Mouse (Mus musculus) adrenal gland, postnatal 10 days (tissue): ENCODE results near the gene Myo10. TPM values are rescaled to one million over a fixed set of nuclear protein-coding genes. Genes with fewer than 3 reads are reported as not detected.

Source experiments
- DNase-seq: peaks from one replicate; pipeline ENCODE4 v3.0.0; 2021; ENCODE audit warnings: mixed read lengths
- total RNA-seq, 2 experiments: library from RNA; stranded (reverse); gene quantifications; 2 replicates each; pipeline ENCODE4 v1.2.3; 2021

Myo10 gene
- total RNA-seq, 2 experiments from 2014 or later: 80.4 to 82.5 TPM

DNA sequence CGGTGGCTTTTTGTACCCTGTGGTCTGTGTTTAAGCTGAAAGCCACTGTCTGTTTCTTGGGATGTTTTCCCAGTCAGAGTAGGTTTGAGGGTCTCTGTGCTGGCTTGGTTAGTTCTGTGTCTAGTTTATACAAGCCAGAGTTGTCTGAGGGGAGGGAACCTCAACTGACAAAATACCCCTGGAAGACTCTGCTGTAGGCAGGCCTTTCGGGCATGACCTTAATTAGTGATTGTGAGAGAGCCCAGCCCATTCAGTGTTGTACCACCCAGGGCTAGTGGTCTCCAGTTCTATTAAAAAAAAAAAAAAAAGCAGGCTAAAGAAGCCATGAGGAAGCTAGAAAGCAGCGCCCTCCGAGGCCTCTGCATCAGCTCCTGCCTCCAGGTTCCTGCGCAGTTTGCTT lies 30.0 kb downstream of the Myo10 start:
- DNase-seq: no peak

DNA sequence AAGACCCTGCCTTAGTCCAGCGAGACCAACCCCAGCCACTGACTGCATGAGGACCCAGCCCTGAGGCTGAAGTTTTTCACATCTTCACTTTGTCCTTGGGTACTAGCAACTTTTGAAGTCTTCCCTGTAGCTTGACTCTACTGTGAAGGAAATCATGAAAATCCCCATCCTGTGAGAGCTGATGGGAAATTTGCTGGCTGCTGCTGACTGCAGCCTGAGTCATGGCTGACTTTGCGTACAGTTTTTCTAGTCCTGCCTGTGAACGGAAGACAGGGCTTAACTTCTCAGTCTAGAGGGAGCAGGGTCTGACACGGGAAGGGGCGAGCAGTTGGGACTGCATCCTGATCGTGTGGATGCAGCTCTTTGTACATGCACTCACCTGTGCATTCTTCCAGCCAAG lies 30.6 kb downstream of the Myo10 start:
- no peak for DNase-seq

DNA sequence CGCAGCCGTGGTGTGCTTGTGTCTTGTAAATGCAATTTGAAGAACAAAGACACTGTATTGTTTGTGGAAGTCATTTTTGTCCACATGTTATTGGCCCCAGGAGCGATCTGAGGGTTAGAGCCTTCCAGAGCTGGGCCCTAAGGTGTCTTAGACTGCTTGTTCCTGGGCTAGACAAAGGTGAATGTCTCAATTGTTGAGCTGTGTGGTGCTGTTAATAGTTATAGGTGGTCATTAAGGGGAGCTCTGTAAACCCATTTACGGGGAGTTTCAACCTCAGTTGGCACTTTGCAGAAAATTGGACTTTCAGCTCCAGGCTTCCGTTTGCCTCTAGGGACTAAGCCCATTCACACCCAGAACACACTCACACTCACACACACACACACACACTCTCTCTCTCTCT lies 31.4 kb downstream of the Myo10 start:
- no peak for DNase-seq

DNA sequence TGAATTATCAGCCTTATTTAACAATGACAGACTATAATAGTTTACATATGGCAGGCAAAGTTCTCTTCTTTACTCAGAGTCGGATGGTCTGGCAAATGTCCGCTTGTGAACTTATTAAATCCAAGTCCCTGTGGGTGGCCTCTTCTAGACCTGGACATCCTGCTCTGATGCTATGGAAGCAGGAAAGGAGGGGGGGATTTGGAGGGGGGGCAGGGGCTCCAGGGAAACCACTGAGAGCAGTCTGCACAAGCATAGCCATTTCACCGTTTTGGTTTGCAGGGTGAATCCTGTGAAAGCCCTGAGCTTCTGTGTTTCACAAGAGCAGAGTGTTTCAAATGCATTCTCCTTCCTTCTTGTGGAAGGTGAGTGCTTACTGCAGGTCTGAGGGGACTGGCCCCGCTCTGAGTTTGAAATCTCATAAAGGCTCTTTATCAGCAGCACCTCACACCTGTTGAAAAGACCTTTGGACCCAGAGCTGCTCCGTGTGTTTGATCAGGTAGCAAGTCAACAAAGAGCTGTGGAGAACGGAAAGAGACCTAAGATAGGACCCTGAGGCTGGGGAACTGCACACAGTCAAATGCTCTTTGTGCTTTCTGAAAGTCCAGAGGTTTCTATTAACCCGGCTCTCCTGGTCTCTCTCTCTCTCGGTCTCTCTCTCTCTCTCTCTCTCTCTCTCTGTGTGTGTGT lies 40.7 kb downstream of the Myo10 start:
- DNase-seq: no peak

DNA sequence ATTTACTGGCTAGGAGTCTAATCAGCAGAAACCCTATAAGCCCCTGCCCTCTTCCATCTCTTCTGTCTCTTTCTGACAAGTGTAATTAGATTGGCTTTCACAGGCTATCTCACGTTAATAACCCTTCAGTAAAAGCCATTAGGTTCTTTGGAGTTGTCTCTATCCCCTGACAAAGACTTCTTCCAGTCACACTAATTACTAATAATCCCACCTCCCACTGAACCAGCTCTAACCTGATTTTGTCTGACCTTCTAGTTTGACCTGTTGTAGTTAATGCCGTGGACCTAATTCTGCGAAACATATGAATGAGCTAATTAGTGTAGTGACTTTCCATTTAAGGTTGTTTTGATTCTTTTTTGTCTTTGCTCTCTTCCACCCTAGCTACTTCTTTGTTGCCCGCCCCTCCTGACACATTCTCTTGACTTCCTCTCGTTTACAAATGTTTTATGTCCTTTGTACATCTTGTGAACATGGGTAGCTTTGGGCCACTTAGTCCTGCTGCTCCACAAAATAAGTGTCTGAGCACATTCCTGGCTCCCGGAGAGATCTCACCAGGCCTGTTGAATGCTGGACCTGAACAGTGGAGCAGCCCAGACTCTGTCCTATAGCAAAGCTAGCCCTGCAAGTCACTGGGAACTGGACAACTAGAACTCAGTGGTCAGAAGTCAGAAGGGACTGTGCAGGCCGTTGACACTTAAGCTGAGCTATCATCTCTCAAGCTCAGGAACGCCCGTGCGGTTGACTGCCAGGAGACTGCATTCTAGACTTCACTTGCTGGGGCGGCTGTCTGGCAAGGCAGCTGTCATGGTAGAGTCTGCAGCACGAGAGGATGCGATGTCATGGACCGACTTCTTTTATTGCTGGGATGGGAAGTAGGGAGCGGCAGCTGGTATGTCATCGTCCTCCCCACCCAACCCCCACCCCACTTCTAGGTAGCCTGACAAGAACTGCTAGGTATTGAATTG lies 47.2 kb downstream of the Myo10 start:
- no peak for DNase-seq

DNA sequence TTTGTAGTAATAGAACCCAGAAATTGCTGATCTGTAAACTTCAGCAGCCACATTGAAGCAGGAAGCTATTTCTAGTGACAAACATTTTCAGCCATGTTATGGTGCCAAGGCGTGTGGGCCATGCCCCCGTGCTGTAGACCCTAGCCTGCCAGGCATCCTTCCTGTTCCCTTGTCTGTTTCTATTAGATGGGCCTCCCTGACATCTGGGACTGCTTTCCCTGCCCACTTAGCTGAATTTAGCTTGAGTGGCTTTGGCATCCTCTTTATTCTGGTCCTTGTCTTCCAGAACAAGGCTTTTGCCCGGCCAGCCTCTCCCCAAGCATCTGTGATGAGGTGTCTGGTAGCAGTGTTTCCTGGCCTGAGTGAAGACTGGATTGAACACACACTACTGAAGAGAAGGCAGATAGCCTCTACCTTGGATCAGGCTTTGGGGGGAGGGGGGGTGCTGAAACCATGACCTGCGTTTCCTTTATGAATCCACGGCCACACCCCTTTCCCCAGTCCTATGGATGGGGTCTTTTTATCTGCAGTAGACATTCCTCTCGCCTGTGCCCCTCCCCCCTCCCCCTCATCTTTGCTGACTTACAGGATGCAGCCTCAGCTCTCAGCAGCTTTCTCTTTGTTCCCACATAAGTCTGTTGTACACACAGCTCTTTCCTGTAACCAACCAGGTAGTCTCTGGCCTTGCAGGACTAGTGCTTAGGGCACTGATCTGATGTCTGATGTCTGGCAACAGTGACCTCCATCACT lies 51.1 kb downstream of the Myo10 start:
- no peak for DNase-seq

DNA sequence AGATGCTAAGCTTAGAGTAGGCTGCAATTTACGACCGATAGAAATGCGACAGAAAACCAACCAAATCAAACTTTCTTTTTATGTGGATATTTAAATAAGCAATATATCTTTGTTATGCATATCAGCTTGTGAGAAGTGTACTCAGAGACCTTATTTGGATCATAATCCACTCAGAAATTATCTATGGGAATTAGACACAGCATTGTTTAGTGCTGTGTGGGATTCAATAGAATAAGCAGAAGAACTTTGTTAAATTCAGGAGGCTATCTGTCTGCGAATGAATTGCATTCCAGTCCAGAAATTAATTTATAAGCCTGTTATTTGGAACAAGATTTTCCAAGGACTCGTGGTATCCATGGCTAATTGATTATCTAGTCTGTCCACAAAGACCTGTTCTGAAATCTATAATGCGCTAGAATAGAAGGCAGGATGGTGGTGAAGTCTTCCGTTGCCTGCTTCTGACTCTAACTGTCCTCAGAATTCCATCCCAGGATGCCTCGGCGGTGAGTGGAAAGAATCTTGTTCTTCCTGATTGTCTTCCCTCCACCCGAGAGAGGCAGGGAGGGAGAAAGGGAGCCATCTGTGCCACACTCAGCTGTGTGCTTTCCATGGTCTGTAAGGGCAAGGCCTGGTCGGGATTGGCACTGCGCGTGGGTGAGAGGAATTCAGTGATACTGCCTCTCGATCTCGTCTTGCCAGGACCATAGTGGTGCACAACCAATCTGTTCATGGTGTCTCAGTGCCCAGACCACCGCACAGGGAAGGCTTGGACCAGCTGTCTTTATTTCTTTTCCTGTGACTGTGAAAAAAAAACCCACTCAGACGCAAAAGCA lies 52.0 kb downstream of the Myo10 start:
- DNase-seq: no peak

DNA sequence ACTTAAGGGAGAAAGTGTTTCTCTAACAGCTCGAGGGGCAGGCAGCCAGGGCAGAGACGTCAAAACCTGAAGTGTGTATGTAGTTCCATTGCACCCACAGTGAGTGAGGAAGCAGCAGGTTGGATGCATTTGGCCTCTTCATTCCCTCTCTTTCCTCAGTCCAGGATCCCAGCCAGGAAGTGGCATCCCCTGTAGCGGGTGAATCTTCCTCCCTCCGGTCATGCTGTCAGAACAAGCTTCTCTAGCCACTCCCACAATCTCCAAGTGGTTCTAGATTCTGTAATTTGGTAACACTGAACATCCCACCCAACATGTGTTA lies 52.6 kb downstream of the Myo10 start:
- DNase-seq: no peak

DNA sequence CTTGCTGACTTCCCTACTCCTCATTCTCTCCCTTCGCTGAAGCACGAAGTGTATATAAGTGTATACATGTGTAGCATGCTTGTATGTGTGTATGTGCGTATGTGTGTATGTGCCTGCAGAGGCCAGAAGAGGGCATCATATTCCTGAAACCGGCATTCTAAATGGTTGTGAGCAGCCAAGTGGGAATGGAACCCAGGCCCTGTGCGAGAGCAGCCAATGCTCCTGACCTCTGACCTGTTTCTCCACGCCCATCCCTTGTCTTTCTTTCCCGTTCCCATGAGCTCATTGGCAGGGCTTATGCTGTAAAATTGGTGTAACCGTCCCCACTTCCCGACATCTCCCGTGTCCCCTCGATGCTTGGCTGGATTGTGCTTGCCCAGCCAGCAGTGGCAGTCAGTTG lies 53.0 kb downstream of the Myo10 start:
- DNase-seq: no peak

DNA sequence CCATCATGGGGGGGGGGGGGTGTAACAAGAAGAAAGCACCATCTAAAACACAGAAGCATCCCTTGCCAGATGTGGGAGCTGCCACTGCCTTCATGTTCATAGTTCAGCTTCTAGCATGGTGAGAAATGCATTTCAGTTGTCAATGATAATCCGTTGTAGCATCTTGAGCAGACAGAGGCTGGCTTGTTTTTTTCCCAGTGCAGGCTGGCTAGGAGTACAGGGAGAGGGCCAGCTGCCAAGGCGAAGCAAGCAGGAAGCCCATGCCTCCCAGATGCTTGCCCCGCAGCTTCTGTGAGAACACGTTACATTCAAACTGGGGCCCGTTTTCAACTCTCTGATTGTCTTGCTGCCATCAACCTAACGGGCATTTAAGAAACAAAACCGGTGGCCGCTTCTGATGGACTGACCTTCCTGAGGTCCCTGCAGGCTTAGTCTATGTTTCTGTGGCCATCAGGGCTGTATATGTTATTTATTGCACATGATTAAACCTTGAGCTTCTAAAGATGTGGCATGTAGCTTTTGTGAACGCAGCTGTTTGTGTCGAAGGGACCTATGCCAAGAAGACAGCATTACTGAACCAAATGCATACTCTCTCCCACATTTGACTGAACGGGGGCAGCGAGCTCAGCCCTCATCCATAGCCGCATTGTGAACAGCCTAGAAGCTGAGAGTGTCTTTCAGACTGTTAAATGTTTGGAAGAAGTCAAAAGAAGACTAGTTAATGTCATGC lies 53.9 kb downstream of the Myo10 start:
- no peak for DNase-seq

DNA sequence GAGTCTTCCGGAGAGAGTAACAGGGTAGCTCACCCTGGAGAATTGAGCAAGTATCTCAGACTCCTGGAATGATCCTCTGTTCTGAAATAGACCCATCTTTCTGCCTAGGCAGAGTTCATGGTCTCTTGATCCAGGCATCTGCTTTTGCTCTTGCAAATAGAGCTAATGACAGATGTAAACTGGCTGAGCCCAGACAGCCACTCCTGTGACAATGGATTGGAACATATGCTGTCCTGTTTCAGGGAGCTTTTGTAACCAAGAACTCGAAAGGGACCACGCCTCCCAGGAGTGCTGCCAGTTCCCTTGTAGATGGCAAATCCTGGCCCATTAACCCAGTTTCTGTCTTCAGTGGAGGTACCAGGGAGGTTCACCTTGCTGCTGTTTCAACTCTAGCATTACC lies 56.8 kb downstream of the Myo10 start:
- DNase-seq: no peak

DNA sequence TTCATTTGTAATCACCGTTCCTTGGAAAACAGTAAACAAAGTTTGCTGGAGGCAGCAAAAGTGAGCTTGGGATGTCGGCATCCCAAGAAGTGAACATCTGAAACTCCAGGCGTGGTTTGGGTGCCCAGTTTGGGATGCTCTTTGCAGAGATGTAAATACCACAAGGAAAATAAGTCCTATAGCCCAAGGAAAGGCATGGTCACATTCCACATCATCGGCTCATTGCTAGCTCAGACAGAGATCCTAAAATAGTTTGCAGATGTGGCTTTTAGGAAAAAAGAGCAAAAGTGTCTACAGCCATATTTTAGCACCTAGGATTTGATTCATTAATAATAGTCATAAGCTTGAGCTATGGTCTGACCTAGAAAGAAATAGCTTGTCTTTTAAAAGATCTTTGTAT lies 57.3 kb downstream of the Myo10 start:
- no peak for DNase-seq

DNA sequence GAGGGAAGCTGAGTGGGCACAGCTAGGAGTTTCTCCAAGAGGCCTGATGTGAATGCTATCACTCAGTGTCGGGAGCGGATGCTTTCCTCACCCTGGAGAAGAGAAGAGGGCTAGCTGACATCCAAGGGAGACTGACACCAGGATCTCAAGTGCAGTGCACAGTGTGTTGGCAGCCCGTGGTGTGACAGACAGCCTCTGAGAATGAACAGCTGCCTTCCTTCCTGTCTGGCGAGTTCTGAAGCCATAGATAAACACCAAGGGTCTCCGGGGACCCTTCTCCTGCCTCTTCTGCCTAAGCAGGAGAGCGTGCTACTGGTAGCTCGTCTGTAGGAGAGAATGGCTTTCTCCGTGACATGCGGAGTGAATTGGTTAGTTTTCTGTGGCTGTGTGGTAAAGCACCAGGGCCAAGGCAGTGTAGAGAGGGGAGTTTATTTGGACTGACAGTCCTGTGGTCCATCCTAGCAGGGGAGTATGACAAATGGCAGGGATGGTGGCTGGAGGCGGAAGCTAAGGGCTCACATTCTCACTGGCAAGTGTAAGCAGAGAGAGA lies 58.0 kb downstream of the Myo10 start:
- DNase-seq: no peak

DNA sequence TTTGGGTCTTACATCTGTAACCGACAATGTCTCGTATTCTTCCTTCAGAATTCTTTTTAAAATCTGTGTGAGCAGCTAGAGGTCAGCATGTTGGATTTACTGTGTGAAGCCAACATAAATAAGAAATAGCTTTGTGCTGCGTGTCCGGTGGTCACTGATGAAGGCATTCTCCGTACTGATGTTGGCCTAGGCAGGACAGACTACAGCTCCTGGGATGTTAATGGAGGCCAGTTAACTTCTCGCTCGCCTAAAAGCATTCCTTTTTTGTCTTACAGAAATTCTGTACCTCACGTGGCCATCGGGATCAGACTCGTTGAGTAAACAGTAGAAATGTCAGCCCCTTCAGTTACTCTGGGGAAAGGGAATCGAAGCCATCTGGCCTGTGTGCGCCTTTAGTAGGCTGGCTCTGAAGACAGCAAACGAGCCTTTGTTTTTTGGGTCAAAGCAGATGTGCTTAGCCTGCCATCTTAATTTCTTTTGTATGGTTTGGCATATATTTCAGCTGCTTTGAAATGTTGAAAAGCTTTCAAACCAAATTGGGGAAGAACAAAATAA lies 60.7 kb downstream of the Myo10 start:
- DNase-seq: no peak

DNA sequence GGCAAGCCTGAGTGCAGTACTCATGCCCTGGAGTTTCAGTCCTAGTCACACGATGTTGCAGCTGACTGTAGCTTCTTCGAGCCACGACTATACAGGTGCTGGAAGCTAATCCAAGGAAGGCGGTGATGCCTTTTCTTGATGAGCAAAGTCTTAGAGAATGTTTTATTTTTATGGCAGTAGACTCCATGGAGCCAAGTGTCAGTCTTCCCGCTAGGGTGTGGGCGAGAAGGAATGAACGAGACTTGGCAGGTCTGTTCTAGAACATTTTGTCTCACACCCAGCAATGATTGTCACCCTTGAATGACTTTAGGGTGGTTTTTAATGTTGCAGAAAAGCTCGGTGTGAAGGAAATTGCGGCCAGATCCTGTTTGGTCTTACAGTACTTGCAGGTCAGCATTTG lies 62.9 kb downstream of the Myo10 start:
- DNase-seq: no peak

DNA sequence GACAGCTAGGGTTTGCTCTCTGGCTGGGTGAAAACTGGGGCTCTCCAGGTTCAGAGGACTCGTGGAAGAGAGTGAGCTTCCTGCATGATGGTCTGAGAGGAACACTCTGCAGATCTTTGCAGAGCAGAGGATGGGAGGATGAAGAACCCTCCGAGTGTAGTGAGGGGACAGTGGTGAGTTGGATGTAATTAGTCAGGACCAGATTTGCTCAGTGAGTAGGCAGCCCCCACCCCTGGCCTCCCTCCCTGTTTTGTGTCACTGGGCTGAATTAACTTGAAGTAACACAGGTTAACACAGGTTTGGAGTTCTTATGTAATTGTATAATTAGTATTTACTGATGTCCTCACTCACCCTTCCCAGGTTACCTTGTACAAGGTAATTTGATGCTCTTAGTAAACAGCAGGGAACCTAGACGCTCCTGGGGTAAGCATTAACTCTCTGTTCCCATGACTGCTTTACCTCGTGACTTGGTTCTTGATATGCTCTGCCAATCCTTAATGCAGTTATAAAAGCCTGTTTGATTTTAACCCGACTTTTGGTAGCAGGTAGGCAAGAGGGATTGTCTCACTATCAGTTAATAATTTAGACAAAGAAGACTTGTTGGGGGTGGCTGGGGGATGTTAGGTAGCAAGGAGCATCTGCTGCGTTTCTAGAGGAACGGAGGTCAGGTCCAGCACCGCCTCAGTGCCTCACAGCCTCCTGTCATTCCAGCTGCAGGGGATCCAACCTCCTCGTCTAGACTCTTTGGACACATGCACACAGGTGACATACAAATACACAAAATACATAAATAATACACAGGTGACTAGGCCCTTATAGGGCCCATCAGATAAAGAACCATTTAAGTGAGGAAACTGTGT lies 66.3 kb downstream of the Myo10 start:
- DNase-seq: no peak

DNA sequence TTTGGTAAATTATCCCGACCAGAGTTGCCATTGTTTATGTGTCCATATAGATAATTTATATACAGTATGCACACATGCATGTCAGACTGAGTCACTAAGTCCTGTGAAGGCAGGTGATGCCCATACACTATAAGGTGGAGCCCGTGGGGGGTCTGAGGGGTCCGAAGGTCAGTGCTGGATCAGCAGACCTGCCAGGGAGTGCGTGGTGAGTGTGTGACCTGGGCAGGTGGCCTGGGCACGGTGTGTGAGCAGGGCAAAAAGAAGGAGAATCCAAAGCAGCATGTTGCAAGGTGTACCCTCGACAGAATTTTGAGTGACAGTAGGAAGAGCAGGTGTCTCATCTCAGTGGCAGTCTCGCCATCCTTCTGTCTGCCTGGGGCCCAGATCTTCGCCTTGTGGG lies 67.2 kb downstream of the Myo10 start:
- no peak for DNase-seq

DNA sequence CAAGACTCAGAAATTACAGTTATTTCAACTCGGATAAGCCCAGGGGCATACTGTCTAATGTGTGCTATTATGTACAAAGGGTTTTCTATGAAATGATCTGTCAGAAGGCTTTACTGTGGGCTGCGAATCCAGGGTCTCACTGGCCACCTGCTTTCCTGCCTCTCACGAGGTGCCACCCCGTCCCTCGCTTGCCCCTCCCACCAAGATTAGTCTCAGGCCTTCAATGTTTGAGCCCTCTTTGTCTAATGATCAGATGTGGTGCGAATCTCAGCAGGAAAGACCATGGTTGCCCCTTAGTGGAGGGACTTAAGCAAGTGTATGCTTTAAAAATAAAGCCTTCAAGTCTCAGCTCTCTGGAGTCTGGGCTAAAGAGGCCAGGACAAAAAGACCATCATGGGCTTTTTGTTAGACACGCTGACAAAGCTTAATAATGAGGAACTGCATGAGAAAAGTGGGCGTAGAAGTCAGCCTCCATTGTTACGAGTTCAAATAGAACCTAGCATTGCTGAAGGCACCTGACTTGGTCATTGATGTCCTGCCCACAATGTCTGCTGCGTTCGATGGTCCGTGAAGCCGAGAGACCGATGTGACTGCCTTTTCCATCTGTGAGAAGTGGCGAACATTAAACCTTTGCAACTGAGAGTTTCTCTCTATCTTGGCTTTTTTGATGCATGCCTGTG lies 67.9 kb downstream of the Myo10 start:
- no peak for DNase-seq

DNA sequence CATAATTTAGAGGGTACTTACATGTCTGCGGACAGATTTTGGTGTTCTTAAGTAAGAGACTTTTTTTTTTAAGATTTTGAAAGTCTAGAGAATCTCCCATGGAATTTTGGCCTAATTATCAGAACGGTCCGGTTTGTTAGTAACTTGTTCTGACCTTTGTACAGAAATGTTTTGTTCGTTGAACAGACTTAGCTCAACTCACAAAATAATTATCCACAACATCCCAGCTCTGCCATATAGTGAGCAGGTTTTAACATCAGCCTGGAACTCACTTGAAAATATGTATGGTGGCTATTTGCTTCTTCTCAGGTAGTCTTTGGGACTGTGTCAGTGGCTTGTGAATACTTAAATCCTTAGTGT lies 68.4 kb downstream of the Myo10 start:
- no peak for DNase-seq
